Mouse (Mus musculus) liver, embryonic 11.5 days (tissue): ENCODE data around the gene Tmprss6. TPM values are rescaled to one million over a fixed set of nuclear protein-coding genes. Genes with fewer than 3 reads are reported as not detected.

Experiments used
- ATAC-seq: fragments of 200-750 bp; cut with Nextera tagmentation; replicated peaks from 2 replicates; pipeline ENCODE4 v1.8.0; 2017; ENCODE audit warnings: moderate number of reproducible peaks, mild to moderate bottlenecking, moderate TSS enrichment, moderate library complexity; ENCODE audit not compliant: low FRiP score
- DNase-seq: peaks from one replicate; pipeline ENCODE4 v3.0.0-alpha.2; 2017; ENCODE audit warnings: low spot score
- H3K27ac ChIP-seq: fragments of 300-500 bp; sonication (generic); 2 replicates; pipeline ENCODE4 v1.5.1; 2014; ENCODE audit warnings: mild to moderate bottlenecking, low read depth, low read length, control low read depth
- H3K27me3 ChIP-seq: fragments of 300-500 bp; sonication (generic); replicated peaks from 2 replicates; pipeline ENCODE4 v1.6.1; 2014; ENCODE audit warnings: low read length, mixed read lengths; ENCODE audit not compliant: control insufficient read depth, insufficient read depth
- H3K36me3 ChIP-seq: fragments of 300-500 bp; sonication (generic); 2 replicates; pipeline ENCODE4 v1.6.1; 2014; ENCODE audit warnings: mild to moderate bottlenecking, low read length, moderate library complexity, mixed read lengths; ENCODE audit not compliant: control insufficient read depth, insufficient read depth
- H3K4me1 ChIP-seq: fragments of 300-500 bp; sonication (generic); replicated peaks from 2 replicates; pipeline ENCODE4 v1.6.1; 2014; ENCODE audit warnings: low read length, mixed read lengths; ENCODE audit not compliant: control insufficient read depth, insufficient read depth
- H3K4me2 ChIP-seq: fragments of 300-500 bp; sonication (generic); 2 replicates; pipeline ENCODE4 v1.6.1; 2014; ENCODE audit warnings: mild to moderate bottlenecking, control low read depth, moderate library complexity
- H3K4me3 ChIP-seq: fragments of 300-500 bp; sonication (generic); 2 replicates; pipeline ENCODE4 v1.5.1; 2014; ENCODE audit warnings: low read depth, low read length, control low read depth
- H3K9ac ChIP-seq: fragments of 300-500 bp; sonication (generic); 2 replicates; pipeline ENCODE4 v1.6.1; 2014; ENCODE audit warnings: low read depth, low read length, control low read depth
- H3K9me3 ChIP-seq: fragments of 300-500 bp; sonication (generic); 2 replicates; pipeline ENCODE4 v1.6.1; 2016; ENCODE audit warnings: low read length, inconsistent platforms, mixed read lengths; ENCODE audit not compliant: control insufficient read depth
- WGBS: fragments of 180-500 bp; shearing (Covaris S2); extraction: QIAGEN DNeasy Blood & Tissue Kit; methylation state at CpG from one replicate; pipeline ENCODE4 v1.1.7; 2014; 5-methylcytosine and 5-hydroxymethylcytosine counted together
- polyA plus RNA-seq: library from polyadenylated mRNA; unstranded; fragments of >200 nt; fragmentation: Nextera tagmentation; extraction: Ambion mirVana; gene quantifications from 2 replicates; pipeline ENCODE4 v1.2.1, GENCODE M21; 2014

Tmprss6 gene
- polyA plus RNA-seq, 1 experiment from 2014 or later = 7.0 TPM

GRCm38 (mm10) chr15:78401921-78402320 is 66.5 kb downstream of the Tmprss6 start:
- 59% methylated on average over 4 of the region's 4 CpGs for WGBS
- H3K4me1 ChIP-seq = peaks cover 28% of the 10 kb centered on the region
- DNase-seq (no peak), ATAC-seq (no peak)
- H3K4me3 ChIP-seq = no peak overlapping the region
- no peak overlapping the region for H3K9ac ChIP-seq
- H3K4me2 ChIP-seq = no peak overlapping the region; the same call in 1 of the 2 replicates
- H3K27ac ChIP-seq = peak overlapping the region; percentile 60; the same call in 1 of the 2 replicates
- H3K36me3 ChIP-seq = no peaks in the 10 kb centered on the region
- no peaks in the 10 kb centered on the region for H3K27me3 ChIP-seq
- H3K9me3 ChIP-seq = no peaks in the 10 kb centered on the region

GRCm38 (mm10) chr15:78401345-78401744 is 67.1 kb downstream of the Tmprss6 start:
- ATAC-seq = no peak
- no peaks in the 10 kb centered on the region for H3K36me3 ChIP-seq
- no peak for DNase-seq
- H3K27me3 ChIP-seq = no peaks in the 10 kb centered on the region
- H3K4me2 ChIP-seq = no peak overlapping the region
- H3K27ac ChIP-seq = peak overlapping the region; percentile 60; the same call in 1 of the 2 replicates
- H3K4me1 ChIP-seq = peaks cover 28% of the 10 kb centered on the region
- WGBS = 71% methylated on average over 6 of the region's 6 CpGs
- H3K9me3 ChIP-seq = no peaks in the 10 kb centered on the region
- no peak overlapping the region for H3K4me3 ChIP-seq
- H3K9ac ChIP-seq = no peak overlapping the region

- Histone ChIP-seq H3K4me2 (no peak within 1 kb of the TSS), H3K36me3 (no peaks in the 10 kb centered on the region), H3K27ac (no peak within 1 kb of the TSS), H3K4me1 (no peaks in the 10 kb centered on the region; the same call in 1 of the 2 replicates), H3K9ac (no peak within 1 kb of the TSS), H3K27me3 (no peaks in the 10 kb centered on the region), H3K9me3 (no peaks in the 10 kb centered on the region), H3K4me3 (no peak within 1 kb of the TSS)
- 74% methylated on average over 8 of the region's 8 CpGs for WGBS
- DNase-seq = no peak
- no peak for ATAC-seq
Measured at GRCm38 (mm10) chr15:78395478-78395962, 72.9 kb downstream of the Tmprss6 start, which contains the start of gene Tex33. Gene Tex33, minus strand, starts transcription at chr15:78395912.

GRCm38 (mm10) chr15:78390855-78391254 is 77.6 kb downstream of the Tmprss6 start:
- Histone ChIP-seq H3K4me1 (no peaks in the 10 kb centered on the region), H3K9ac (no peak overlapping the region), H3K9me3 (no peaks in the 10 kb centered on the region), H3K4me3 (no peak overlapping the region), H3K27ac (no peak overlapping the region), H3K27me3 (no peaks in the 10 kb centered on the region), H3K36me3 (no peaks in the 10 kb centered on the region), H3K4me2 (no peak overlapping the region)
- ATAC-seq (no peak), DNase-seq (no peak)
- WGBS = 77% methylated on average over 3 of the region's 3 CpGs

Other genes with a start within 250 kb of the Tmprss6 start
- 18.8 and 19.8 TPM in 2 replicates for gene Ncf4, start 223.8 kb downstream of the Tmprss6 start, polyA plus RNA-seq
- 1.5 and 1.8 TPM in 2 replicates for gene Csf2rb2, start 162.9 kb downstream of the Tmprss6 start, polyA plus RNA-seq
- gene Csf2rb, start 142.9 kb downstream of the Tmprss6 start, polyA plus RNA-seq = 7.7 and 9.5 TPM in 2 replicates
- gene Tex33, start 72.7 kb downstream of the Tmprss6 start, polyA plus RNA-seq = not detected in 2 replicates
- gene Tst, start 62.7 kb downstream of the Tmprss6 start, polyA plus RNA-seq = 95.3 and 98.9 TPM in 2 replicates
- gene Mpst, start 62.2 kb downstream of the Tmprss6 start, polyA plus RNA-seq = 5.1 TPM in 2 replicates
- 17.1 and 19.2 TPM in 2 replicates for gene Kctd17, start 40.1 kb downstream of the Tmprss6 start, polyA plus RNA-seq
- 0.07 and 0.31 TPM in 2 replicates for gene Il2rb, start 26.6 kb upstream of the Tmprss6 start, polyA plus RNA-seq
- gene C1qtnf6, start 62.8 kb upstream of the Tmprss6 start, polyA plus RNA-seq = 11.4 and 14.0 TPM in 2 replicates
- gene Sstr3, start 76.1 kb upstream of the Tmprss6 start, polyA plus RNA-seq = not detected in 2 replicates
- gene Rac2, start 104.1 kb upstream of the Tmprss6 start, polyA plus RNA-seq = 124 and 126 TPM in 2 replicates
- 7.8 and 9.5 TPM in 2 replicates for gene Cyth4, start 128.4 kb upstream of the Tmprss6 start, polyA plus RNA-seq